Mouse (Mus musculus) intestine, embryonic 15.5 days (tissue): ENCODE data around the gene Fam24b. TPM values are rescaled to one million over a fixed set of nuclear protein-coding genes. Genes with fewer than 3 reads are reported as not detected.

Source experiments
- ATAC-seq: fragments of 200-750 bp; cut with Nextera tagmentation; 2 replicates; pipeline ENCODE4 v1.8.0; 2017; ENCODE audit warnings: moderate TSS enrichment, moderate library complexity
- H3K27ac ChIP-seq: fragments of 300-500 bp; sonication (generic); 2 replicates; pipeline ENCODE4 v1.5.1; 2015; ENCODE audit warnings: mild to moderate bottlenecking, inconsistent platforms
- H3K27me3 ChIP-seq: fragments of 300-500 bp; sonication (generic); replicated peaks from 2 replicates; pipeline ENCODE4 v1.6.1; 2015; ENCODE audit warnings: inconsistent platforms
- H3K36me3 ChIP-seq: fragments of 300-500 bp; sonication (generic); 2 replicates; pipeline ENCODE4 v1.6.1; 2015; ENCODE audit warnings: inconsistent platforms
- H3K4me1 ChIP-seq: fragments of 300-500 bp; sonication (generic); replicated peaks from 2 replicates; pipeline ENCODE4 v1.6.1; 2015; ENCODE audit warnings: inconsistent platforms
- H3K4me2 ChIP-seq: fragments of 300-500 bp; sonication (generic); replicated peaks from 2 replicates; pipeline ENCODE4 v1.6.1; 2015; ENCODE audit warnings: mild to moderate bottlenecking, inconsistent platforms
- H3K4me3 ChIP-seq: fragments of 300-500 bp; sonication (generic); replicated peaks from 2 replicates; pipeline ENCODE4 v1.5.1; 2015; ENCODE audit warnings: inconsistent platforms
- H3K9ac ChIP-seq: fragments of 300-500 bp; sonication (generic); 2 replicates; pipeline ENCODE4 v1.6.1; 2015; ENCODE audit warnings: inconsistent platforms
- H3K9me3 ChIP-seq: fragments of 300-500 bp; sonication (generic); 2 replicates; pipeline ENCODE4 v1.6.1; 2016; ENCODE audit warnings: inconsistent platforms
- WGBS: fragments of 180-500 bp; shearing (Covaris S2); methylation state at CpG from one replicate; pipeline ENCODE4 v1.1.7; 2015; 5-methylcytosine and 5-hydroxymethylcytosine counted together
- polyA plus RNA-seq: library from polyadenylated mRNA; unstranded; fragments of >200 nt; fragmentation: Nextera tagmentation; extraction: Ambion mirVana; gene quantifications from 2 replicates; pipeline ENCODE4 v1.2.1, GENCODE M21; 2015

Gene Fam24b
- polyA plus RNA-seq, 1 experiment from 2014 or later = not detected

DNA sequence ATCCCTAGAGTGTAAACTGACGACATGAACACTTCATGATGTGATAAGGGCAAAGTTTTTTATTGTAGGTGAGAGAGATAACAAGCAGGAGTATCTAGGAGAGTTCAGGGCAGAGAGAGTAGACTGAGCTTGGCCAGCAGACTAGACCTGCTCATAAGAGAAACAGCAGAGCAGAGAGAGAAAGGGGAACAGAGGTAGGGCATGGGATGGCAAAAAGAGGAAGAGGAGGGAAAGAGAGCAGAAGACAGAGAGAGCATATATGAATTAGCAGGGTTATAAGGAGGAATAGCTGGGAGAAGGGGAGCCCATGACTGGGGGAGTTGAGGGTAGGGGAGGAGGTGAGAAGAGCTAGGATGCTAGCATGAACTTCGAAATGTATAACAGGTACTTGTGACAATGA, 2.4 kb upstream of the Fam24b start:
- Histone ChIP-seq H3K9ac (no peak overlapping the region), H3K27ac (no peak overlapping the region), H3K27me3 (no peaks in the 10 kb centered on the region), H3K4me1 (no peaks in the 10 kb centered on the region), H3K4me2 (no peak overlapping the region), H3K4me3 (no peak overlapping the region), H3K9me3 (no peaks in the 10 kb centered on the region), H3K36me3 (no peaks in the 10 kb centered on the region)
- ATAC-seq = no peak
- WGBS = 68% methylated on average over 2 of the region's 2 CpGs

- Histone ChIP-seq H3K4me2 (no peak overlapping the region), H3K9me3 (no peaks in the 10 kb centered on the region), H3K4me3 (no peak overlapping the region), H3K27me3 (no peaks in the 10 kb centered on the region), H3K27ac (no peak overlapping the region), H3K36me3 (no peaks in the 10 kb centered on the region), H3K9ac (no peak overlapping the region), H3K4me1 (no peaks in the 10 kb centered on the region)
- WGBS = 85% methylated on average over 5 of the region's 5 CpGs
- no peak for ATAC-seq
Observed at GRCm38 (mm10) chr7:131327054-131327453, 2.3 kb downstream of the Fam24b start.

GRCm38 (mm10) chr7:131322192-131322591, 7.1 kb downstream of the Fam24b start, which contains the start of gene Cuzd1:
Cuzd1 (minus strand) TSS chr7:131322292.
- Histone ChIP-seq H3K4me1 (no peaks in the 10 kb centered on the region), H3K4me3 (no peak within 1 kb of the TSS), H3K4me2 (no peak within 1 kb of the TSS), H3K36me3 (no peaks in the 10 kb centered on the region), H3K9ac (no peak within 1 kb of the TSS), H3K9me3 (no peaks in the 10 kb centered on the region), H3K27me3 (no peaks in the 10 kb centered on the region), H3K27ac (no peak within 1 kb of the TSS)
- ATAC-seq = no peak
- 84% methylated on average over 2 of the region's 2 CpGs for WGBS

- no peak for ATAC-seq
- WGBS = 83% methylated on average over 5 of the region's 7 CpGs
Observed at GRCm38 (mm10) chr7:131318340-131318739, 11.0 kb downstream of the Fam24b start.

GRCm38 (mm10) chr7:131317587-131317986, 11.7 kb downstream of the Fam24b start:
- no peak overlapping the region for H3K27ac ChIP-seq
- H3K4me2 ChIP-seq = no peak overlapping the region
- H3K4me3 ChIP-seq = no peak overlapping the region
- ATAC-seq = no peak
- H3K4me1 ChIP-seq = no peaks in the 10 kb centered on the region
- H3K36me3 ChIP-seq = no peaks in the 10 kb centered on the region
- H3K27me3 ChIP-seq = no peaks in the 10 kb centered on the region
- no peak overlapping the region for H3K9ac ChIP-seq
- H3K9me3 ChIP-seq = no peaks in the 10 kb centered on the region
- 63% methylated on average over 12 of the region's 12 CpGs for WGBS

More at GRCm38 (mm10) chr7:131318340-131318739, 11.0 kb downstream of the Fam24b start:
- Histone ChIP-seq H3K4me1 (no peaks in the 10 kb centered on the region), H3K27me3 (no peaks in the 10 kb centered on the region), H3K4me2 (no peak overlapping the region), H3K4me3 (no peak overlapping the region), H3K9ac (no peak overlapping the region), H3K9me3 (no peaks in the 10 kb centered on the region), H3K27ac (no peak overlapping the region), H3K36me3 (no peaks in the 10 kb centered on the region)

DNA sequence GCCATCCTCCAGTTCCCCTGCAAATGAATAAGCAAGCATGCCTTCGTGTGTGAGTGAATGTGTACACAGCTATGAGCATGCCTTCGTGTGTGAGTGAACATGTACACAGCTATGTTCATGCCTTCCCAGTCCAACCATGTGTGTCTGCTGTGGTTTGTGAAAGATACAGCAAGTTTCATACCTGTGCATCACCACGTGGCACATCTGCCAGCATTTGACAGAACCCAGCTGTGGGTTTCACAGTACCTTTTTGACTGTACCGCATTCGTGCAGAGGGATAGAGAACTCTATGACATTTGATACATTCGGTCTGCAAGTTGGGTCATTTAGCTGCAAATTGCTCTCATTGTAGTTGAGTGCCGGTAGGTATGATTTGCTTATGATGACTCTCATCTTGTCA, 14.8 kb downstream of the Fam24b start:
- no peaks in the 10 kb centered on the region for H3K36me3 ChIP-seq
- 74% methylated on average over 7 of the region's 7 CpGs for WGBS
- H3K9ac ChIP-seq = no peak overlapping the region
- ATAC-seq = no peak
- H3K27me3 ChIP-seq = no peaks in the 10 kb centered on the region
- H3K9me3 ChIP-seq = no peaks in the 10 kb centered on the region
- no peak overlapping the region for H3K4me2 ChIP-seq
- no peak overlapping the region for H3K27ac ChIP-seq
- no peaks in the 10 kb centered on the region for H3K4me1 ChIP-seq
- no peak overlapping the region for H3K4me3 ChIP-seq

DNA sequence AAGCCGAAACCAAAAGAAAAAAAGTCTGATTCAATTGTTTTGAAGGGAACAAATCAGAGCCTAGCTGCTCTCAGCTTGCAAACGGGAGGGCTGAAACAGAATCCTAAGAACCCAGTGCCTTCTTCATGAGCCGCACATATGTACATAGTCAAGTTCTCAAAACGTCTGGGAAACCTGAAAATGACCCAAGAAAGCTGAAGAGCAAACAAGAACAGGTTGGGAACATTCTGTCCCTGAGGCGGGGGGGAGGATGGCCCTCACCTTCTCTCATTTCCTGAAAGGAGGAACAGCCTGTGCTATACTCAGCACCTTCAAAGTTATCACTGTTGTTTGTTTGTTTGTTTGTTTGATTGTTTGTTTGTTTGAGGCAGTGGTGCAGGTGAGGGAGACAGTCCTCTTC, 22.6 kb downstream of the Fam24b start:
- no peak overlapping the region for H3K4me3 ChIP-seq
- H3K27me3 ChIP-seq = no peaks in the 10 kb centered on the region
- no peaks in the 10 kb centered on the region for H3K36me3 ChIP-seq
- no peak overlapping the region for H3K9ac ChIP-seq
- H3K4me1 ChIP-seq = no peaks in the 10 kb centered on the region
- H3K27ac ChIP-seq = no peak overlapping the region
- H3K9me3 ChIP-seq = no peaks in the 10 kb centered on the region
- WGBS = 75% methylated on average over 5 of the region's 5 CpGs
- ATAC-seq = no peak
- H3K4me2 ChIP-seq = no peak overlapping the region

GRCm38 (mm10) chr7:131303340-131303739, 26.0 kb downstream of the Fam24b start:
- Histone ChIP-seq H3K4me2 (no peak overlapping the region), H3K9me3 (no peaks in the 10 kb centered on the region), H3K27me3 (no peaks in the 10 kb centered on the region), H3K4me1 (no peaks in the 10 kb centered on the region), H3K36me3 (no peaks in the 10 kb centered on the region), H3K27ac (no peak overlapping the region), H3K9ac (no peak overlapping the region), H3K4me3 (no peak overlapping the region)
- ATAC-seq = no peak
- WGBS = 63% methylated on average over 8 of the region's 8 CpGs

DNA sequence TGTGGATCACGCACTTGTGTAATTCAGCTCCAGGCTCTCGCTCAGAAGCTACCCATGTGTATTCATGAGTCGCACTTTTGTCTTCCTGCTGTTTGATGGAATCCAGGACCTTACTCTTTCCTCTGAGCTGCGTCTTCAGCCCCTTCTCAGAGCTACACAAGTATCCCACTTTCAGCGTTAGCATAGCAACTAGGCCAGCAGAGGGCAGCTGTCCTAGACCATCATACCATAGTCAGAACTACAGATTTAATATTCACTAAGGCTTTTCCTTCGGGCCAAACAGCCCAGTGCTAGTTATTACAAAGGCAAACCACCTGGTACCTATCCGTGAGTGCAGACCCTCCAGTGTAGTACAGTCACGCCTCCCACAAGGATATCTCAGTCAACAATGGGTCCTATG, 32.2 kb downstream of the Fam24b start:
- H3K4me2 ChIP-seq = no peak overlapping the region
- H3K4me3 ChIP-seq = no peak overlapping the region
- H3K36me3 ChIP-seq = no peaks in the 10 kb centered on the region
- H3K9me3 ChIP-seq = no peaks in the 10 kb centered on the region
- 62% methylated on average over 8 of the region's 8 CpGs for WGBS
- no peak overlapping the region for H3K27ac ChIP-seq
- H3K27me3 ChIP-seq = no peaks in the 10 kb centered on the region
- no peaks in the 10 kb centered on the region for H3K4me1 ChIP-seq
- H3K9ac ChIP-seq = no peak overlapping the region
- no peak for ATAC-seq

Other genes starting within 250 kb of the Fam24b start
- not detected in 2 replicates for gene 4933402N03Rik, start 183.2 kb downstream of the Fam24b start, polyA plus RNA-seq
- gene 5430419D17Rik, start 155.1 kb downstream of the Fam24b start, polyA plus RNA-seq = 0.03 and 0.04 TPM in 2 replicates
- 0.26 and 0.53 TPM in 2 replicates for gene Cuzd1, start 7.2 kb downstream of the Fam24b start, polyA plus RNA-seq
- not detected in 2 replicates for gene Fam24a, start 4.3 kb upstream of the Fam24b start, polyA plus RNA-seq
- 18.4 and 19.2 TPM in 2 replicates for gene 2310057M21Rik, start 33.2 kb upstream of the Fam24b start, polyA plus RNA-seq
- gene Pstk, start 41.6 kb upstream of the Fam24b start, polyA plus RNA-seq = 71.2 and 75.7 TPM in 2 replicates
- gene Ikzf5, start 81.0 kb upstream of the Fam24b start, polyA plus RNA-seq = 10.0 and 10.8 TPM in 2 replicates
- gene Acadsb, start 81.1 kb upstream of the Fam24b start, polyA plus RNA-seq = 69.0 and 84.8 TPM in 2 replicates
- gene Hmx3, start 213.4 kb upstream of the Fam24b start, polyA plus RNA-seq = 1.3 and 1.9 TPM in 2 replicates
- gene Hmx2, start 219.3 kb upstream of the Fam24b start, polyA plus RNA-seq = 0.97 and 1.1 TPM in 2 replicates
- gene Bub3, start 230.7 kb upstream of the Fam24b start, polyA plus RNA-seq = 187 and 188 TPM in 2 replicates